Mouse (Mus musculus) layer of hippocampus, adult 9-11 months (tissue): ENCODE measurements around the gene Tmem237.

Source experiments
- DNase-seq: peaks from one replicate; pipeline ENCODE4 v3.0.0; 2022

Gene Tmem237

GRCm38 (mm10) chr1:59094705-59095104 lies 25.5 kb downstream of the Tmem237 start, which contains the start of gene C2cd6:
Gene C2cd6 (minus strand): TSS chr1:59094900.
- no peak for DNase-seq

GRCm38 (mm10) chr1:59070867-59071266 lies 49.3 kb downstream of the Tmem237 start:
- no peak for DNase-seq

- DNase-seq: no peak
Measured at GRCm38 (mm10) chr1:59067976-59068375, 52.2 kb downstream of the Tmem237 start.

- no peak for DNase-seq
Measured at GRCm38 (mm10) chr1:59063697-59064096, 56.5 kb downstream of the Tmem237 start.

- no peak for DNase-seq
Measured at GRCm38 (mm10) chr1:59056955-59057354, 63.3 kb downstream of the Tmem237 start.

GRCm38 (mm10) chr1:59051306-59051705 lies 68.9 kb downstream of the Tmem237 start:
- DNase-seq: no peak
